Mouse (Mus musculus): ENCODE measurements around the gene Eif4enif1. TPM values are rescaled to one million over a fixed set of nuclear protein-coding genes. Genes with fewer than 3 reads are reported as not detected.
"Not testable (repeated sequence)": the region's sequence is repeated elsewhere in the genome, so short reads cannot be mapped to it uniquely, and the experiment has no call there.

The Eif4enif1 gene
- total RNA-seq, 2 experiments from 2014 or later: 67.7 to 80.6 TPM

GRCm38 (mm10) chr11:3178968-3179725 lies 23.0 kb upstream of the Eif4enif1 start:
- H3K4me3 ChIP-seq; H3K27ac ChIP-seq; DNase-seq (ENCODE audit: low spot score in 2 of 2): not testable (repeated sequence)

DNA sequence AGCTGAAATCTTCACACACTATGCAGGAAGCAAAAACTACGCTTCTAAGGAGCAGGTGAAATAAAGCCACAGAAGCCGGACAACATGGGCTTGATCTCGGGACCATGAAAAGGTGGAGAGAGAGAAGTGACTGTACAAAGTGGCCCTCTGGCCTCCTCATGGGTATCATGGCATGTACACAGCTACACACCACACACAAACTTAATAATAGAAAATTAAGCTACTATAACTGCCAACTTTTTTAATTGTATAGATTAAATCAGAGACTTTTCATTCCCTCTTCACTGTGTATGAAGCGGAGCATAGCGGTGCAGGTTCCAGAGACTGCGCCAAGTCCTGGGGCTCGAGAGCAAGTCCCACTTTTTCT lies 22.5 kb upstream of the Eif4enif1 start:
- not testable (repeated sequence) for H3K4me3 ChIP-seq; H3K27ac ChIP-seq; DNase-seq (ENCODE audit: low spot score in 2 of 2)

DNA sequence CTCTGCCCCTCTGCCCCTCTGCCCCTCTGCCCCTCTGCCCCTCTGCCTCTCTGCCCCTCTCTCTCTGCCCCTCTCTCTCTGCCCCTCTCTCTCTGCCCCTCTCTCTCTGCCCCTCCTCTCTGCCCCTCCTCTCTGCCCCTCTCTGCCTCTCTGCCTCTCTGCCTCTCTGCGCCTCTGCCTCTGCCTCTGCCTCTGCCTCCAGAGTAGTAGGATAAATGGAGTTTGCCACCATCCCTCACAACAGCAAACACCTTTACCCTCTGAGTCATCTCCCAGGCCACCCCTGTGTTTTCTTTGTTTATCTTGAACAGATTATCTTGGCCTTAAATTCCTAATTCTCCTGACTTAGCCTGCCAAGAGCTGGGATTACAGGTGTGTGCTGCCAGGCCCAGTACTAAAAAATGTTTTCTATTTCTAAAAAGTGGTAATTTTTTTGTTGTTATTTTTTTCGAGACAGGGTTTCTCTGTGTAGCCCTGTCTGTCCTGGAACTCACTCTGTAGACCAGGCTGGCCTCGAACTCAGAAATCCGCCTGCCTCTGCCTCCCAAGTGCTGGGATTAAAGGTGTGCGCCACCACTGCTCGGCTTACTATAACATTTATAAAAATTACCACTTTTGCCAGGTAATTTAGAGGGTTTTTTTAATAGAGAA lies 21.6 kb upstream of the Eif4enif1 start:
- not testable (repeated sequence) for H3K4me3 ChIP-seq; DNase-seq (ENCODE audit: low spot score in 2 of 2); H3K27ac ChIP-seq

GRCm38 (mm10) chr11:3181250-3181649 lies 20.9 kb upstream of the Eif4enif1 start:
- DNase-seq (ENCODE audit: low spot score in 2 of 2): peak; percentile 60 to 67
- not testable (repeated sequence) for H3K4me3 ChIP-seq, H3K27ac ChIP-seq

- H3K27ac ChIP-seq; DNase-seq (ENCODE audit: low spot score in 2 of 2); H3K4me3 ChIP-seq: not testable (repeated sequence)
Observed at GRCm38 (mm10) chr11:3181971-3182370, 20.2 kb upstream of the Eif4enif1 start.

DNA sequence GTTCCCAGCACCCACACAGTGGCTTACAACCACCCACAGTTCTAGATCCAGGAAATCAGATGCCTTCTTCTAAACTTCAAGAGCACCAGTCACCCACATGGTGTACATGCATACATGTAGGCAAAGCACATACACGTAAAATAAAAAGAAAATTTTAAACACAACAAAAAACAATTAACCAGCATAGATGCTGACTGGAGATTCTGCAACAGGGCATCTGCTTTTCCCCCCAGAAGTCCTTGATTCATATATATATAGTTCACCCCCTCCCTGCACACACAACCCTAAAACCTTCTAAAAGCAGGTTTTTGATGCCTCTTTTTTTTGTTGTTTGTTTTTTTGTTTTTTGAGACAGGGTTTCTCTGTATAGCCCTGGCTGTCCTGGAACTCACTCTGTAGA lies 19.5 kb upstream of the Eif4enif1 start:
- H3K4me3 ChIP-seq; DNase-seq (ENCODE audit: low spot score in 2 of 2); H3K27ac ChIP-seq: not testable (repeated sequence)

DNA sequence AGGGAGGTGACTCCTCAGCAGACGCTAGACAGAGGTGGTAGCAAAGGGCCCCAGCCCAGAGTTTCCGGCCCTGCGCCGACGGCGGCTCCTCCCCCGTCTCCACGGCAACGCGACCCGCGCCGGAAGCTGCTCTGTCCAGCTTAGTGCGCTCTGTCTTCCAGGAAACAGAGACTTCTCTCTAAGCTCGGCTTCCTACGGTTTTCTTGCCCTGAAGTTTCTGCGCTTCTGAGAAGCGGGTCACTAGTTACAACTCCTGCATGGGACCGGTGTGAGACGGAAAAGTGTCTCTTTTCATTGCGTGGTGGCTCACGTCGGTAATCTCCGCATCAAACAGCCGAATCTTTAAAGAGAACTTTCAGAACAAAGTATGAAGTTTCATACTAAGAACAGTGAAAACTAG lies 8.8 kb upstream of the Eif4enif1 start, which contains the start of gene Sfi1:
Sfi1 (minus strand) TSS at position 101 of the 400 bp plus-strand sequence.
- no peak within 1 kb of the TSS for H3K4me3 ChIP-seq
- no peak within 1 kb of the TSS for H3K27ac ChIP-seq
- DNase-seq (ENCODE audit: low spot score in 2 of 2): no peak
- TF ChIP-seq CTCF (conservative IDR thresholded peaks at IDR 0.05): no peak

DNA sequence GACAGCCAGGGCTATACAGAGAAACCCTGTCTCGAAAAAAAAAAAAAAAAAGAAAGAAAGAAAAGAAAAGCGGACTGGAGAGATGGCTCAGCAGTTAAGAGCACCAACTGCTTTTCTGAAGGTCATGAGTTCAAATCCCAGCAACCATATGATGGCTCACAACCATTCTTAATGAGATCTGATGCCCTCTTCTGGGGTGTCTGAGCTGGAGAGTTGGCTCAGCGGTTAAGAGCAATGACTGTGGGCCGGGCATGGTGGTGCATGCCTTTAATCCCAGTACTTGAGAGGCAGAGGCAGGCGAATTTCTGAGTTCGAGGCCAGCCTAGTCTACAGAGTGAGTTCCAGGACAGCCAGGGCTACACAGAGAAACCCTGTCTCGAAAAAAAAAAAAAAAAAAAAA lies 1.6 kb upstream of the Eif4enif1 start:
- not testable (repeated sequence) for H3K4me3 ChIP-seq; H3K27ac ChIP-seq; DNase-seq (ENCODE audit: low spot score in 2 of 2)

DNA sequence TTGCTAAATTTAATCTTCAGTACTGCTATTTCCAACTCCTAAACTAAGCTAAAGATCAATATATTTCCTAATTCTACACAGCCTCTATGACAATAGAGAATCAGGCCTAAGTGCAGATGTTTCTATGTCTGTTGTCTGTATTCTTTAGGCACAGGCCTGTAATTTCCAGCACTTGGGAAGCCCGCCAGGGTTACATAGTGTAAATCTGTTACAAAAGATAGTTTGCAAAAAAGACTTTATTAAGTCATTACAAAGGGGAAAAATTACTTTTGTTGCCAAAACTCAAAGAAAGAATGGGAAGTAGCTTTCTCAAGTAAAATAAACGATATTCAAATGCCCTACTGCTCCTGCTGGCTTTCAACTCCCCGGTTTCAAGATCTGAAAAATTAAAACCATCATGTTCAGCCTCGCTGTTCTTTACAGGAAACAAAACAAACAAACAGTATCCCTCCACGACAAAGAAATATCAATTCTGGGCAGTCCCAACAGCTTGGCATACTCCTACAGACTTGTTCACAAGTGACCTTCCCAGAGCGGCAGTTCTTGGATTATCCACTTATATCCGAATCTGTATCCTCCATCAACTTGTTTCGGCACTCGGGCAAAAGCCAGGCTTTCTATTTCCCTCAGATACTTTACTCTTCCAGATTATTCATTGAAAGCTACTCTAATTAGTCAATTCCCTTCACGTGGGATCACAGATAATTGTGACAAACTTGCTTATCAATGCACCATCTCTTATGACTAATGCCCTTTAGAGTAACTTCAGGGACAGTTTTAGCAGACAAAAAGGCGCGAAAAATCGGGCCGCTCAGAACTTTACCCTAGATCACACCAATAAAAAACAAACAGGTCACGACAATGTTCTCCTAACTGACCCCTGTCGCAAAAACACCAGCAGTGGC lies 614 bp upstream of the Eif4enif1 start:
- DNase-seq (ENCODE audit: low spot score in 2 of 2): no peak
- no peak for TF ChIP-seq CTCF (conservative IDR thresholded peaks at IDR 0.05)
- Histone ChIP-seq H3K4me3 (peak overlapping the region; percentile 33), H3K27ac (peak overlapping the region; percentile 83; the same call in 1 of the 2 replicates)

DNA sequence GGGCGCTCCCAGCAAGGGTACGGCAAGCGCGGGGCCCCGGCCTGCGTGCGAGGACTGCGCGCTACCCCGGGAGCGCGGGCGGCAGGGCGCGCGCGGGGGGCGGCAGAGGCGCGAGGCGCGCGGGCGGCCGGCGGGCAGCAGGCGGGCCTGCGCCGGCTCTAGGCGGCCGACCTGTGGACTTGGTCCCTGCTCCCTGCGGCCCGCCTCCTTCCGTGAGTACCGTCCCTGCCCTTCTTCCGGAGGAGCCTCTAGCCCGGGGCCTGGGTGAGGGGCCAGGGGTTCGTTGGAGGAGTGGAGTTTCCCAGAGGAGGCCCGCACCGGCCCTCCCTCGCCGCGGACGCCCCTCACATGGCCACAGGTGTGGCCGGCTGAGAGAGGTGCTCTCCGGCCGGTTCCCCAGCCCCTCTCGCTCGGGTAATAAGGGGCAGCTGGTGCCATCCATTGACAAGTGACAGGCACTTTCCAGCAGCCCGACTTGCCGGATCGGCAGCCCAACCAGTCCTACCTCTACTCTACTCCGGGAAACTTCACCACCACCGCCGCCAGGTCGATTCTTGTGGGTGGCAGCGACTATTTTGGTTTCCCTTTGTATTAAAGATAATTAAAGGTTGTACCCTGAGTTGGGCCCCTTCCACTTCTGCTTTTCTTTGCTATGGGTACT lies 719 bp downstream of the Eif4enif1 start:
- peak overlapping the region; percentile 42 for H3K4me3 ChIP-seq
- peak in 1 of 2 experiments; percentile 24 for DNase-seq (ENCODE audit: low spot score in 2 of 2)
- H3K27ac ChIP-seq: peak overlapping the region; percentile 8
- no peak for TF ChIP-seq CTCF (conservative IDR thresholded peaks at IDR 0.05)

DNA sequence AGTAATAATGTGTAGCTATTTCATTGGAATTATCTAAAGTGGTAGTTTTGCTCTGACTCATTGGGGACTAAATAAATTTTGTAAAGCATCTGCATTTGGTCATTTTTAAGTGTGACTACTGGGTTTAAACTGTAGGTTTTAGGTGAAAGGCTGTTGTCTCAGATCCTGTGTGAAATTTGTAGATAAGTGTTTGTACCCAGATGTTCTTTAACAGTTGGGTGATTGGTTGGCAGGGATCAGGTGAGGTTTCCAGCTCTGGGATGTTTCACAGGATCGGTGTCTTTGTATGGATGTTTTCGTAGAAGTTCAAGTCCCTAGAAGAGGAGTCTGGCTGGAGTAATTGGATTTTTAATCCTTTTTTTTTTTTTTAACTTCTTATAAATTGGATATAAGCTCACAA lies 1.6 kb downstream of the Eif4enif1 start:
- DNase-seq (ENCODE audit: low spot score in 2 of 2): no peak
- H3K4me3 ChIP-seq: no peak overlapping the region
- H3K27ac ChIP-seq: no peak overlapping the region
- TF ChIP-seq CTCF (conservative IDR thresholded peaks at IDR 0.05): no peak

DNA sequence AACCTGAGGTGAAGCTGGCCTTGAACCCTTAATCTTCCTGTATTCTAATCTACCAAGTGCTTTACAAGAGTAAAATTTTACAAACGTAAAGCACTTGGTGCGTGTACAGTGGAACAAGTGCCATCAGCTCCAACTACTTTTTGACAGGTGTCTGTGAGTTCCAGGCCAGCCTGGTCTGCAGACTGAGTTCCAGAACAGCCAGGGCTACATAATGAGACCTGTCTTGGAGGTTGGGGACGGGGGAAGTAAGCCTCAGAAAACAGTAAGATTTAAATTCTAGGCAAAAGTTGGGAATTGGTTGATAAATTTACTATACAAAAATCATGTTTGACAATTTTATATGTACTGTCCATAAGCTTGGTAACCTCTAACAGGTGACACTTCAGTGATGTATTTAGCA lies 3.0 kb downstream of the Eif4enif1 start:
- no peak overlapping the region for H3K27ac ChIP-seq
- DNase-seq (ENCODE audit: low spot score in 2 of 2): no peak
- H3K4me3 ChIP-seq: no peak overlapping the region
- TF ChIP-seq CTCF (conservative IDR thresholded peaks at IDR 0.05): no peak

- no peak overlapping the region for H3K4me3 ChIP-seq
- TF ChIP-seq CTCF (conservative IDR thresholded peaks at IDR 0.05): no peak
- H3K27ac ChIP-seq: no peak overlapping the region
- no peak for DNase-seq (ENCODE audit: low spot score in 2 of 2)
Observed at GRCm38 (mm10) chr11:3206783-3207182, 4.6 kb downstream of the Eif4enif1 start.

All from layer of hippocampus, adult 2 months (tissue).